Mouse (Mus musculus) G1E (cell line): ENCODE results near the gene Polh. TPM values are rescaled to one million over a fixed set of nuclear protein-coding genes. Genes with fewer than 3 reads are reported as not detected.

Experiments
- ATAC-seq: 2 replicates; pipeline ENCODE4 v1.8.0; 2016; ENCODE audit warnings: mild to moderate bottlenecking; ENCODE audit not compliant: insufficient number of reproducible peaks, poor library complexity, low FRiP score, severe bottlenecking; ENCODE audit errors: extremely low read depth
- DNase-seq: peaks from one replicate; pipeline ENCODE4 v3.0.0; 2012; ENCODE audit warnings: low spot score
- H3K27me3 ChIP-seq: 2 replicates; pipeline ENCODE4 v1.6.1; 2012; ENCODE audit warnings: mild to moderate bottlenecking, low read length, inconsistent platforms; ENCODE audit not compliant: insufficient read depth
- H3K36me3 ChIP-seq: replicated peaks from 2 replicates; pipeline ENCODE3; 2012; ENCODE audit warnings: mild to moderate bottlenecking, inconsistent platforms
- H3K4me1 ChIP-seq: 2 replicates; pipeline ENCODE4 v1.6.1; 2012; ENCODE audit warnings: low read depth, low read length, inconsistent platforms, mixed read lengths; ENCODE audit not compliant: insufficient read depth
- H3K4me3 ChIP-seq: 2 replicates; pipeline ENCODE4 v1.5.1; 2012; ENCODE audit warnings: low read depth, mild to moderate bottlenecking, inconsistent platforms, low read length, moderate library complexity, mixed read lengths
- H3K9me3 ChIP-seq: replicated peaks from 2 replicates; pipeline ENCODE4 v1.6.1; 2012; ENCODE audit warnings: inconsistent platforms
- CTCF ChIP-seq: IDR thresholded peaks from 2 replicates; pipeline ENCODE4 v1.5.1; 2012; ENCODE audit warnings: low read depth, low read length, inconsistent platforms, mixed read lengths
- GATA1 ChIP-seq: IDR thresholded peaks from 2 replicates; pipeline ENCODE4 v1.6.1; 2012; ENCODE audit warnings: borderline replicate concordance, low read length, inconsistent platforms, mixed read lengths
- GATA2 ChIP-seq: IDR thresholded peaks from 2 replicates; pipeline ENCODE4 v1.6.1; 2012; ENCODE audit warnings: low read depth, low read length, inconsistent platforms, borderline replicate concordance
- POLR2AphosphoS5 ChIP-seq: IDR thresholded peaks from 2 replicates; pipeline ENCODE4 v1.6.1; 2012; ENCODE audit warnings: low read depth, low read length, inconsistent platforms; ENCODE audit not compliant: insufficient replicate concordance
- TAL1 ChIP-seq: conservative IDR thresholded peaks from 2 replicates; pipeline ENCODE4 v1.6.1; 2012; ENCODE audit warnings: low read depth, low read length, inconsistent platforms, mixed read lengths
- polyA plus RNA-seq: library from polyadenylated mRNA; stranded (reverse); fragments of >175 nt; gene quantifications from 2 replicates; pipeline ENCODE4 v1.2.3, GENCODE M21; 2012
- total RNA-seq, 2 experiments: library from RNA; stranded (forward) in 1 of 2; stranded (reverse) in 1 of 2; fragments of 200-1000 nt in 1 of 2; fragments of >200 nt in 1 of 2; fragmentation: Nextera tagmentation in 1 of 2; gene quantifications; 2 replicates each; pipeline ENCODE4 v1.2.3; 2014 to 2017

The Polh gene
- total and polyA plus RNA-seq, 3 experiments: 2.8 to 34.6 (median 25.7) TPM

GRCm38 (mm10) chr17:46182273-46182672, 20.2 kb downstream of the Polh start:
- Histone ChIP-seq H3K4me3 (no peak overlapping the region), H3K36me3 (peaks cover 96% of the 10 kb centered on the region), H3K9me3 (no peaks in the 10 kb centered on the region), H3K4me1 (peaks cover 2% of the 10 kb centered on the region; the same call in 1 of the 2 replicates), H3K27me3 (no peaks in the 10 kb centered on the region)
- TF ChIP-seq TAL1: no peak
- TF ChIP-seq CTCF: no peak
- no peak for TF ChIP-seq GATA1
- no peak for TF ChIP-seq POLR2AphosphoS5
- TF ChIP-seq GATA2: no peak
- no peak for DNase-seq
- no peak for ATAC-seq

DNA sequence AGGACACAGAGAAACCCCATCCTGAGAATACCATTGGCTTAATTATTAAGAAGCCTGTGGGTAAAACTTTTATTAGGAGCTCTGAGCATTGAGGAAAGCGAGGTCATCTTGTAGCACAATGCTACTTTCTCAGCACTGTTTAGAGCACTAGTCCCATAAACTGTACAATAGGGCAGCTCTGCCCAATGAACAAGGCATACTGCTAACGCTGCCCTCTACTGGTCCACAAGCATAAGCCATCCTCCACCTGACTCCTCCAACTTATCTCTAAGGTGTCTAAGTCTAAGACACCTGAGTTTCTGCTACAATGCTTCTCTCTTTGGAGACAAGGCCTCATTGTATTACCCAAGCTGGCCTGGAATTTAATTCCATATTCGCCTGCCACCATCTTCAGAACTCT, 31.9 kb downstream of the Polh start:
- Histone ChIP-seq H3K4me1 (peaks cover 14% of the 10 kb centered on the region), H3K27me3 (no peaks in the 10 kb centered on the region), H3K36me3 (peaks cover 88% of the 10 kb centered on the region), H3K9me3 (no peaks in the 10 kb centered on the region), H3K4me3 (no peak overlapping the region)
- TF ChIP-seq GATA1 (no peak), CTCF (peak; percentile 70)
- no peak for ATAC-seq
- DNase-seq: no peak

- TF ChIP-seq TAL1 (no peak), GATA2 (no peak), CTCF (no peak), GATA1 (no peak), POLR2AphosphoS5 (no peak)
- H3K9me3 ChIP-seq: no peaks in the 10 kb centered on the region
- H3K4me1 ChIP-seq: peaks cover 18% of the 10 kb centered on the region
- H3K4me3 ChIP-seq: no peak overlapping the region
- no peak for DNase-seq
- H3K36me3 ChIP-seq: peaks cover 95% of the 10 kb centered on the region
- ATAC-seq: no peak
- no peaks in the 10 kb centered on the region for H3K27me3 ChIP-seq
Measured at GRCm38 (mm10) chr17:46168768-46169167, 33.7 kb downstream of the Polh start.

DNA sequence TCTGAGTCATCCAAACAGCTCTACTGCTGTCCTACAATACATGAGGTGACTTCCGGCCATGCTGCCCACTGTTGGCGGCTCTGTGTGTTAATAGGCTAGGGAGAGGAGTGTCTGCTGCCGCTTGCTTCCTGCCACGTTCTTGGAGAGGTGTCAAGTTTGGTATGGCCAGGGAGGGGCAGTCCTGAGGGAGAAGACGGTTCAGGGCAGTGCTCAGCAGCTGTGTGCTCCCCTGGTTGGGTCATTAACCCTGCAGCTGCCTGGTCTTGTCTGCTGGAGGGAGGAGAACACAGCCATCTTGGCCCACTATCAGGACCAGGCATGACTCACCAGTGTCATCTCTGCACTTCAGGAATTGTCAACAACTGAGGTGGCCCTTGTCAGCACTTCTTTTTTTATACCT, 34.1 kb downstream of the Polh start:
- Histone ChIP-seq H3K4me3 (no peak overlapping the region), H3K9me3 (no peaks in the 10 kb centered on the region), H3K27me3 (no peaks in the 10 kb centered on the region), H3K4me1 (peaks cover 20% of the 10 kb centered on the region), H3K36me3 (peaks cover 97% of the 10 kb centered on the region)
- no peak; the same call in 1 of the 2 replicates for ATAC-seq
- no peak for DNase-seq
- TF ChIP-seq TAL1 (no peak), POLR2AphosphoS5 (no peak), GATA2 (no peak)

DNA sequence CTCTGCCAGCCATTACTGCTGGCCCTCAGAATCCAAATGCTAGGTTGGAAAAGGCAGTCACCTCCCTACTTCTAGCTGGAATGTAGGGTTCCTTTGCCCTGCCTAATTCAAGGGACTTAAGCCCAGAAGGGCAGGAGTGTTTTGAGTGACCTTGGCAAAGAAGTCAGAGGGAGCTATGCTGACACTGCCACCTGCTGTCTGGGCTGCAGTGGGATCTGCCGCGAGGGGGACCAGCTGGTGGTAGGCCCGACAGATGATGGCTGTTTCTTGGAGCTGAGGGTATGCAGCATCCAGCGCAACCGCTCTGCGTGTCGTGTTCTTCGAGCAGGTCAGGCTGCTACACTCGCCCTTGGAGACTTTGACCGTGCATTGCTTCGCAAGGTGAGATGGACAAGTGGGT, 35.4 kb downstream of the Polh start:
- ATAC-seq (no peak), DNase-seq (no peak)
- TF ChIP-seq TAL1 (no peak), POLR2AphosphoS5 (no peak), GATA2 (no peak), GATA1 (no peak), CTCF (no peak)
- Histone ChIP-seq H3K4me1 (peaks cover 33% of the 10 kb centered on the region), H3K36me3 (peaks cover 87% of the 10 kb centered on the region), H3K27me3 (no peaks in the 10 kb centered on the region), H3K4me3 (no peak overlapping the region), H3K9me3 (no peaks in the 10 kb centered on the region)

DNA sequence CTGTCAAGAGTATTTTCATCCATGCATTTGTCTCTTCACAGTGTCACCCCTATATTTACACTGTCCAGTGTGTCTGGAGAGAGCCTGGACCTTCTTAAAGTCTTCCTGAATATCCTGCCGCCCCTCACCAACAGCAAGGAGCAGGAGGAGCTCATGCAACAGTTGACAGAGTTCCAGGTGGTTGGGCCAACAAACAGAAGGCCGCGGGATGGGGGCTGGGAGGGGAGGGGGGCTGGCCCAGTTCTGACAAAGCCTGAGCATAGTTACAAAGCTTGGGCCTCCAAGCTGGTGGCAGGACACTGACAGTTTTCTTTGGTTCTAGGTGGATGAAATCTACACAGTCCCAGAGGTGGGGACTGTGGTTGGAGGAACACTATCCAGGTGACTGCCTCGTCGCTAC, 36.2 kb downstream of the Polh start:
- Histone ChIP-seq H3K36me3 (peaks cover 81% of the 10 kb centered on the region), H3K27me3 (no peaks in the 10 kb centered on the region), H3K9me3 (no peaks in the 10 kb centered on the region), H3K4me3 (no peak overlapping the region), H3K4me1 (peaks cover 40% of the 10 kb centered on the region)
- TF ChIP-seq TAL1: no peak
- no peak for TF ChIP-seq CTCF
- TF ChIP-seq GATA2: no peak
- TF ChIP-seq POLR2AphosphoS5: no peak
- TF ChIP-seq GATA1: no peak
- ATAC-seq: no peak
- no peak for DNase-seq

GRCm38 (mm10) chr17:46165460-46165859, 37.0 kb downstream of the Polh start:
- DNase-seq: no peak

More at GRCm38 (mm10) chr17:46165460-46165859, 37.0 kb downstream of the Polh start:
- no peaks in the 10 kb centered on the region for H3K9me3 ChIP-seq
- TF ChIP-seq TAL1 (no peak), GATA2 (no peak), CTCF (no peak), GATA1 (no peak), POLR2AphosphoS5 (no peak)
- H3K4me1 ChIP-seq: peaks cover 43% of the 10 kb centered on the region
- no peak overlapping the region for H3K4me3 ChIP-seq
- no peaks in the 10 kb centered on the region for H3K27me3 ChIP-seq
- peaks cover 73% of the 10 kb centered on the region for H3K36me3 ChIP-seq
- ATAC-seq: no peak
